In the genomic region with DNA sequence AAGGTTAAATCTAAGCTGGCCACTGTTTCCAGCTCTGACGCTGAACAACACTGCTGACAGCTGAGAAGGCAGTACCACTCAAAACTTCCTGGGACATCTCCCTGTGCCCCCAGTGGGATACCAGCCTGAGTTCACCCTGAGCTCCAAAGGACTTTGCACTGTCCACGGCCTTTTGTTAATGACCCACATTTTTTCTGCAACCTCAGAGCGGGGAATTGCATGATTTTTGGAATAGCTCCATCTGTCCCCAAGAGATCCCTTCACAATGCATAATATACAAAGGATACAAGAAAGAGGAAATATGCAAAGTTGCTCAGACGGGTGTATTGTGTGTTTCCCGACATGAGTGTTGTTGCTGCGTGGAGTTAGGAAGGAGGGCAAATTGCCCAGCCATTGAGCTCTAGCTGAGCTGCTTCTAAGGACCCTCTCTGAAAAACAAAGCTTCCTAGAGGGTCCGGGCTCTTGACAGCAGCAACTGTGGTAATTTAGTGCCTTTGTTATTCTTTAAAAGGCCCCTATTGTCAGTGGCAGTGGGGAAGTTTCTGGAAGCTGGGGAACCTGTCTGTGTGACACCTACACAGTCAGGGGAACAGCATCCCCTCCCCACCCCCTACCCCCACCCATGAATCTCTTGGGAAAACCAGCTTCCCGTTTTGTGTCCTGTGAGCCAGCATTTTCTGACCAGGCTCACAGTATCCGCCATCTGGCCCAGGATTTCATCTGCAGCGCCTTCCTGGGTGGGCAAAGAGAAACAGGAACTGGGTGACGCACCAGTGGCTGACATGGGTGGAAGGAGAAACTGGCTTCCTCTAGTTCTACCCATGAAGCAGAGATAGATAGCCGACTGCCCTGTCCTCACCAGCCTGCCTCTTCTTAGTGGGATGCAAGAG, we compare ENCODE assay signal across 8 mouse cellular contexts.
DNase-seq lines count a peak whose midpoint lies in the region; ATAC-seq and TF ChIP-seq lines count a peak whose summit lies in the region.
"Had no signal": no experiment of that assay in that cellular context is flagged by ENCODE, and none has a peak within 500 bp of the region (broad histone marks: within the 10 kb centered on the region; RNA-seq: fewer than 3 reads in every experiment).

No protein-coding gene starts in this region.

- H3K36me3 ChIP-seq in embryonic facial prominence, embryonic 10.5 days (replicated peaks): no peaks in the 10 kb centered on the region
- H3K36me3 ChIP-seq in lung, embryonic 14.5 days (ENCODE audit: insufficient read depth): no peaks in the 10 kb centered on the region
- H3K36me3 ChIP-seq in intestine, embryonic 15.5 days: no peaks in the 10 kb centered on the region

- no peaks in the 10 kb centered on the region for H3K9me3 ChIP-seq in embryonic facial prominence, embryonic 10.5 days
- no peaks in the 10 kb centered on the region for H3K9me3 ChIP-seq in lung, embryonic 14.5 days (ENCODE audit: low read depth, low read length)
- H3K9me3 ChIP-seq in intestine, embryonic 15.5 days: no peaks in the 10 kb centered on the region

- no peak for TF ChIP-seq POLR2A in lung, adult 2 months (IDR thresholded peaks at IDR 0.05; ENCODE audit: borderline replicate concordance, extremely low read depth, low read depth, low read length)

- H3K27ac ChIP-seq in embryonic facial prominence, embryonic 10.5 days (replicated peaks): peak overlapping the region; percentile 8; the same call in 1 of the 2 replicates
- no peak overlapping the region for H3K27ac ChIP-seq in lung, embryonic 14.5 days (ENCODE audit: low read depth)
- no peak overlapping the region for H3K27ac ChIP-seq in intestine, embryonic 15.5 days

- no peak overlapping the region for H3K4me2 ChIP-seq in lung, embryonic 14.5 days
- no peak overlapping the region for H3K4me2 ChIP-seq in intestine, embryonic 15.5 days (replicated peaks)

- H3K4me1 ChIP-seq in lung, adult 2 months (ENCODE audit: control insufficient read depth, insufficient read depth, low read length): peaks cover 11% of the 10 kb centered on the region
- H3K4me1 ChIP-seq in embryonic facial prominence, embryonic 10.5 days: peaks cover 24% of the 10 kb centered on the region
- peaks cover 13% of the 10 kb centered on the region for H3K4me1 ChIP-seq in lung, embryonic 14.5 days (ENCODE audit: insufficient read depth)
- peaks cover 4% of the 10 kb centered on the region for H3K4me1 ChIP-seq in intestine, embryonic 15.5 days (replicated peaks)

- no peak for ATAC-seq in lung, embryonic 14.5 days (ENCODE audit: insufficient read depth)
- no peak for ATAC-seq in intestine, embryonic 15.5 days

- peak; percentile 56 to 65 for DNase-seq in lung, adult 18-20 months
- no peak for DNase-seq in lung, adult 2 months
- no peak for DNase-seq in embryonic facial prominence, embryonic 10.5 days (ENCODE audit: low spot score)
- peak; percentile 35 for DNase-seq in lung, embryonic 14.5 days
- peak; percentile 31 to 46 for DNase-seq in spleen, postnatal 14 days (ENCODE audit: low spot score in 2 of 2)
- DNase-seq in layer of hippocampus, adult 9-10 months (ENCODE audit: low spot score): no peak
- DNase-seq: gastrocnemius, postnatal 10 days had no signal

- 34% methylated on average over 12 of the region's 12 CpGs for WGBS in lung, adult 2 months
- 51% methylated on average over 12 of the region's 12 CpGs for WGBS in embryonic facial prominence, embryonic 10.5 days
- WGBS in lung, embryonic 14.5 days: 45% methylated on average over 12 of the region's 12 CpGs
- WGBS in intestine, embryonic 15.5 days: 56% methylated on average over 12 of the region's 12 CpGs

- no peak overlapping the region for H3K9ac ChIP-seq in lung, embryonic 14.5 days
- no peak overlapping the region for H3K9ac ChIP-seq in intestine, embryonic 15.5 days

- H3K27me3 ChIP-seq in embryonic facial prominence, embryonic 10.5 days (replicated peaks; ENCODE audit: low read depth, poor library complexity, severe bottlenecking): 0 out of 2 replicates have a peak, but pooled peaks cover 5% of the 10 kb centered on the region
- no peaks in the 10 kb centered on the region for H3K27me3 ChIP-seq in lung, embryonic 14.5 days (ENCODE audit: insufficient read depth, low read length)
- no peaks in the 10 kb centered on the region for H3K27me3 ChIP-seq in intestine, embryonic 15.5 days (replicated peaks)

- TF ChIP-seq CTCF in lung, adult 2 months (IDR thresholded peaks at IDR 0.05; ENCODE audit: insufficient read depth, low read length): no peak
- TF ChIP-seq CTCF in lung, embryonic 14.5 days (IDR thresholded peaks at IDR 0.05; ENCODE audit: low read depth): no peak

- no peak overlapping the region for H3K4me3 ChIP-seq in lung, adult 2 months (replicated peaks; ENCODE audit: extremely low read depth, low read depth, low read length)
- H3K4me3 ChIP-seq in embryonic facial prominence, embryonic 10.5 days: no peak overlapping the region
- H3K4me3 ChIP-seq in lung, embryonic 14.5 days (ENCODE audit: low read depth, low read length): no peak overlapping the region
- no peak overlapping the region for H3K4me3 ChIP-seq in intestine, embryonic 15.5 days (replicated peaks)

Comparison
In these comparisons a context has a peak if more than half of its experiments do, and no peak if none do; other contexts are left out.
1. DNase-seq: peak in lung, adult 18-20 months (2 of 2), lung, embryonic 14.5 days (single experiment) and spleen, postnatal 14 days (2 of 2); none in lung, adult 2 months (single experiment), embryonic facial prominence, embryonic 10.5 days (single experiment) and layer of hippocampus, adult 9-10 months (single experiment).